Mouse (Mus musculus): ENCODE results near the gene Pfkm.

The Pfkm gene

DNA sequence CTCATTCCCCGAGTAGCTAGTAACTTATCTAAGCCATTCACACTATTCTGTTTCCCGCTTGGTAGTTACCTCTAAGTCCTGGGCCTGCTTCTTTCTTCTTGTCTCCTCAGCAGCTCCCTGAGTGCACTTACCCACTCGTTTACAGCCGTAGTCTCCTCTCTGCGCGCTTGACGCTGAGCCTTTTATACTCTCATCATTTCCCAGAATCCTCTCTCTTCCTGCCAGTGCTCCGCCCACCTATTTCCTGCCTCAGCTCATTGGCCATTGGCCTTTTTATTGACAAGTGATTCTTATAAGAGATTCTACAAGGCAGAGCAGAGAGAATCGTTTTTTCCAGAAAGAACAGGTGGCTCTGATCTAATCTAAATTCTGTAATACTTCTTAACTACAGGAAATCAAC lies 6.1 kb downstream of the Pfkm start:
- no peak for DNase-seq (ENCODE audit: low spot score)

- no peak for DNase-seq (ENCODE audit: low spot score)
Observed at GRCm38 (mm10) chr15:98102401-98102800, 10.0 kb downstream of the Pfkm start.

DNA sequence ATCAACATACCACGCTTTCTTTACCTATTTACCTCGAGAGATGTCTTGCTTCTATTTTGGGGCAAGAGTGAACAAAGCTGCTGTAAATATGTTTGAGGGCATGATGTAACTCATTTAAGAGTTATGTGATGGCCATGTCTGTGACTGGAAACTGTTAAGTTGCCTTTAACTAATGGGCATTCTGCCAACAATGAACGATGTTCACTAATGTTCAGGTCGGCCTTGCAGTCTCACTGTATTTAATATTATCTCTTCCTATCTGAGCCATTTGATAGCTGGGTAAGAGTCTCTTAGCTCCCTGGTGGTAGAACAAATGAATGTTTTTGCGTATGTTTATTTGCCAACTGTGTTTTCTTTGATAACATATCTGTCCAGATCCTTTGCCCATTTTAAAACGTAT lies 14.1 kb downstream of the Pfkm start:
- DNase-seq (ENCODE audit: low spot score): no peak

- no peak for DNase-seq (ENCODE audit: low spot score)
Observed at GRCm38 (mm10) chr15:98107230-98107629, 14.8 kb downstream of the Pfkm start.

DNA sequence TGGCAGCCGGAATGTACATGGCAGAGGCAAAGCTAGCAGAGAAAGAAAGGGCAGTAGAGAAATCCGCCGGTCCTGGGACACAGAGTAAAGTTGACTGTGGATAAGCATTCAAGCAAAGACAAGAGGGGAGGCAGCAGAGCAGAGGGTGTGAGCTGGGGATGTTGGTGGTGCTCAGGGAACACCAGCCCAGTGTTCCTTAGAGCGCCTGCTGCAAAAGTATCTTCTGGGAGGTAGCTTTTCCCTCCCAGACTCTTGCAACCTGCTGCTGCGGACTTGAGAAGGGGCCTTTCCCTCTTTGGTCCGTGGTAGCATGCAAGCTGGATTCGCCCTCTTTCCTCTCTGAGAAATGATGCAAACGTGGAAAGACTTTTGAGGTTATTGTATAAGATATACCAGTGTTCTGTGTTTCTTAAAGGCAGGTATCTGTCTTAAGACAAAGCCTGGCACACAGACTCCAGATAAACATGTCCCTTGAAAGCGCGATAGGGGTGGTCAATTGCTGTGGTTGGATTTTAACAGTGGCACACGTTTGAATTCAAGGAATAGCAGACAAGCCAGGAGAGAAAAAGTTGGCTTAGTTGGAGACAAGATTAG lies 15.4 kb downstream of the Pfkm start:
- DNase-seq (ENCODE audit: low spot score): no peak

GRCm38 (mm10) chr15:98108297-98109152 lies 16.1 kb downstream of the Pfkm start:
- DNase-seq (ENCODE audit: low spot score): peak; percentile 92

DNA sequence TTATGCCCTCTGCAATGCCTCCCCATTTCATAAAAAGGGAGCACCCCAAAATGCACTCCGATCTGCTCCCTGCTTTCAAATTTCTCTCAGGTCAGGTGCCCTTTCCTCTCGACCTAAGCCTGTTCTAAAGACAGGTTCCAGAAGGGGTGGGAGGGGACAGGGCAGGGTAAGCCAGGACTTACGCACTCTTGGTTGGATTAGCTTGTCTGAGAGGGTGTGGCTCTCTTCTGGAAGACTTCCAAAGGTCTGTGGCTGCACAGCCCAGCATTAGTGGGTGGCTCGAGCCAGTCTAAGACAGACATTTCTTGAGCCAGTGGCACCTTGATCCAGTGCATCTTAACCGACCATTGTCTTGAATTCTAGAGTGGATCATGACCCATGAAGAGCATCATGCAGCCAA lies 19.4 kb downstream of the Pfkm start:
- DNase-seq (ENCODE audit: low spot score): no peak

DNA sequence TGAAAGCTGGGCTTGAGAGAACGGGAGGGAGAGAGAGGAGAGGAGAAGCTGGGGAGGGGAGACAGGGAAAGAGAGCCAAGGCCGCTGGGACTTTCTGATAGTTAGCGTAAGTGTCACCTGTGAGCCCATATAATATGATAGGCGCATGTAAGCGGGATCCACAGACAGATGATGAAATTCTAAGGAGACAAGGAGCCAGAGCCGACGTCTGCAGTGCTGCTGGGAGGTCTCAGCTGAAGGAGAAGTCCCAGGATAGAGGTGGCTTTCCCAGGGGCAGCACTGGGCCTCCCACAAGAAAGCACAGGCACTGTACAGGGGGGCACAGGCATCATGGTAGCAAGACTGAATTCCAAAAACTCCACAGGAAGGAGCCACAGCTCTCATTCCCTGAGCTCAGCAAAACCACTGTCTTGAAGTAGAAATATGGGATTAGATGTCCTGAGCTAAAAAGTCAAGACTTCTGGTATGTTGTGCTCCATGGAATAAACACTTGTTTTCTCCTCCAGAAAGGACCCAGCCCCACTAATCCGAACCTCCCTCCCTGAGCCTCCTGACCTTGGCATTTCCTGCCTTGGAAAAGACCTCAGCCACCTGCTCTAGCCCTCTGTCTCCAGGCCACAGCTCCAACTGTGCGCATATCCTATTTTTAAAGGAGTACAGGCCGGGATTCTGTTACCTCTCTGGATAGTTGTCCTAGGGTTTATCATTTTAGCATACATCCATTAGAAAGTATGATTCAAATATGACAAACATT lies 21.9 kb downstream of the Pfkm start:
- DNase-seq (ENCODE audit: low spot score): no peak

- DNase-seq (ENCODE audit: low spot score): no peak
Observed at GRCm38 (mm10) chr15:98114852-98115778, 22.7 kb downstream of the Pfkm start.

- no peak for DNase-seq (ENCODE audit: low spot score)
Observed at GRCm38 (mm10) chr15:98115779-98116163, 23.4 kb downstream of the Pfkm start.

DNA sequence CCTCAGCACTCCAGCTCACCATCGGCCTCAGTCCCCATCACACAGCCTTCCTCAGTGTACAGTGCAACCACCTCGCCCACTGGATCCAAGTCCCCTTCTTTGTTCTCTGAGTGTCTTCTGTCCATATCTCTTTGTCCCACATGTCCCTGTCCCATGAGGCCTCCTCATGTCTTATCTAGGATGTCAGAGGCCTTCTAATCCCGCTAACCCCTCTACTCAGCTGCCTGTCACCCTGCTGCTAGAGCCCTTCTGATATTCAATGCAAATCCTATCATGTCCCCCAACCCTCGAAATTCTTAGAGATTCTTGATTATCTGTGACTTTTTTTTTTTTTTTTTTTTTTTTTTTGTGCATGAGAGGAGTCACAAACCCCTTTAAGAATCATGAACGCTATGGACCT lies 23.9 kb downstream of the Pfkm start:
- DNase-seq (ENCODE audit: low spot score): no peak

- DNase-seq (ENCODE audit: low spot score): no peak
Observed at GRCm38 (mm10) chr15:98119363-98119762, 27.0 kb downstream of the Pfkm start.

DNA sequence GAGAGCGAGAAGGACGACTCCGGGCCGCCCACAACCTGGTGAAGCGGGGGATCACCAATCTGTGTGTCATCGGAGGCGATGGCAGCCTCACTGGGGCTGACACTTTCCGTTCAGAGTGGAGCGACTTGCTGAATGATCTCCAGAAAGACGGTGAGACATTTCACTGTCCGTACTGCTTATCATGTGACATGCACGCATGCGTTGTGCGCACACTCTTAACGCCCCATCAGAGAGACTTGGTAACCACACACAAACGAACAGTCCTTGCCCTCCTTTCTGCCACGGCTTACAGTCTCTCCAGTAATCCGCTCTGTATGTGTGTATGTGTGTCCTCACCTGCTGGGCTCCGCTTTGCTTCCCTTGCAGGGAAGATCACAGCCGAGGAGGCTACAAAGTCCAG lies 28.4 kb downstream of the Pfkm start:
- no peak for DNase-seq (ENCODE audit: low spot score)

- DNase-seq (ENCODE audit: low spot score): no peak
Observed at GRCm38 (mm10) chr15:98131001-98131400, 38.6 kb downstream of the Pfkm start.

DNA sequence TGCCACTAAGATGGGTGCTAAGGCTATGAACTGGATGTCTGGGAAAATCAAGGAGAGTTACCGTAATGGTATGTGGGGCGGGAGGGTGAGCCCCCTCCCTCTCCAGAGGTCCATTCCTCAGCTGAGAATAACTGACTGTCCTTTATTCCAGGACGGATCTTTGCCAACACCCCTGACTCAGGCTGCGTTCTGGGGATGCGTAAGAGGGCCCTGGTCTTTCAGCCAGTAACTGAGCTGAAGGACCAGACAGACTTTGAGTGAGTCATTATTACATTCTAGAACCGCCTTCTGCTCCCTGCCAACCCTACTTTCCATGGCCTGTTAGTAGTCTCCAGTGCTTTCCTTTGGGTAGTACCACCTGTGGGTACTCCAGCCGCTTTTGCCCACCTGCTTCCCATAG lies 39.1 kb downstream of the Pfkm start:
- DNase-seq (ENCODE audit: low spot score): no peak

DNA sequence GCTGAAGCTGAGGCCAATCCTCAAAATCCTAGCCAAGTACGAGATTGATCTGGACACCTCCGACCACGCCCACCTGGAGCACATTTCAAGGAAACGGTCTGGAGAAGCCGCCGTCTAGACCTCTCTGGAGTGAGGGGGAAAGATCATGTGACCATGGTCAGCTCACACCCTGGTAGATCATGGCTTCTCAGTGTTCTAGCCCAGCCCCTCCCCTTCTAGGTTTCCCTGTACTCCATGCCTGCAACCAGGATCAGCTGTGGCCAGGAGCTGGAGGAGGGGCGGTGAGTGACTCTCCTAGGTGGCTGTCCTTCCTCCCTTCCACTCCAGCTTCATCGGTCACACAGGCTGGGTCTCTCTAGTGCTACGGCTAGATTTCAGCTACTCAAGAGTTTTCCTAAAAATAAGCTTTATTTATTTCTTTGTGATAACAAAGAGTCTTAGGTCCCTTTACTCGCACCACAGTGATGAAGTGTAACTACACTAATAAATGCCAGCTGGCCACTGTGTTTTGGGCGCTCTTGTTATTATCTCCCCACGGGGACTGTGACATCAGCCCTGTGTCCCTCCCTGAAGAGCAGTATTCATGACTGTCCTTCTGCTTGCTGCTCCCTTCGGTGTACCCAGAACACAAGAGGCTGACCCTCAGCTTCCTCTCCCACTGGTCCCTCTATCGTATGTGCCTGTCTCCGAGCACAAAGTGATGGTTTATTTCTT lies 39.7 kb downstream of the Pfkm start:
- DNase-seq (ENCODE audit: low spot score): no peak

DNA sequence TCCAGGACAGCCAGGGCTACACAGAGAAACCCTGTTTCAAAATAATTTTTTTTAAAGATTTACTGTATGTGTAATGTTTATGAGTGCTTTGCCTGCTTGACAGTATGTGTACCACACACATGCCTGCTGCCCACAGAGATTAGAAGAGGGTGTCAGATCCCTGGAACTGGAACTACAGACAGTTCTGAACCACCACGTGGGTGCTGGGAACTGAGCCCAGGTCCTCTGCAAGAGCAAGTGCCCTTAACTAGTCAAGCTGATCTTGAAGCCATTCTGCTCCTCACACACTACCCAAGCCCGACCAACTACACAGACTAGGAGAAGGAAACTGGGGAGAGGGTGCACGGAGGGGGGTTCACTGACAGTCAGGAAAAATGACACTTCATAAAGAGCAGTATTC lies 41.1 kb downstream of the Pfkm start:
- DNase-seq (ENCODE audit: low spot score): no peak

- no peak for DNase-seq (ENCODE audit: low spot score)
Observed at GRCm38 (mm10) chr15:98134034-98134433, 41.6 kb downstream of the Pfkm start.

DNA sequence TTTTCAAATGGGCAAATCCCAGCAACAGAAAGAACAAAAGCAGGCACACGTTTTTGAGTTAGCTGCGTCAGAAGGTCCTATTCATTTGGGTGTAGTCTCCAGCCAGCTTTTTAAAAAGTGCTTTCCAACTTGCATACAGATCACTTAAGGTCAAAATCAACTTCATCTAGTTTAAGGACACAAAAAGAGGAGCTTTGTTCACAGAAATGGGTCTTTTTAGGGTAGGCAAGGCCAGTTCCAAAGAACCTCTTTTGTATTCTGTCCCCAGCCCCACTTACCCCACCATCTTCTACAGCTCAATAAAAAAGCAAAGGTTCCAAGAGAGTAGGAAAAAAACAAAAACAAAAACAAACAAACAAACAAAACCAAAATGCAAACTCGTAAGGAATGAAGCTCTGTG lies 42.3 kb downstream of the Pfkm start:
- DNase-seq (ENCODE audit: low spot score): no peak

- no peak for DNase-seq (ENCODE audit: low spot score)
Observed at GRCm38 (mm10) chr15:98135671-98136070, 43.3 kb downstream of the Pfkm start.

- DNase-seq (ENCODE audit: low spot score): no peak
Observed at GRCm38 (mm10) chr15:98136871-98137270, 44.5 kb downstream of the Pfkm start.

Data from embryo, embryonic 10.5 days (tissue).